Mouse (Mus musculus) spleen, postnatal 14 days (tissue): ENCODE results near the gene Fbxo3.
"Not testable (repeated sequence)": the region's sequence is repeated elsewhere in the genome, so short reads cannot be mapped to it uniquely, and the experiment has no call there.

ENCODE experiments used
- DNase-seq, 2 experiments: peaks; one replicate each; pipeline ENCODE4 v3.0.0; 2021 to 2022; ENCODE audit warnings: low spot score in 2 of 2

The Fbxo3 gene

GRCm38 (mm10) chr2:104027458-104028138 is at the start of gene Fbxo3:
Gene Fbxo3 (plus strand): TSS chr2:104027721.
- DNase-seq: peak; percentile 80 to 84

GRCm38 (mm10) chr2:103982250-103982649 is 45.3 kb upstream of the Fbxo3 start:
- peak; percentile 58 to 81 for DNase-seq

GRCm38 (mm10) chr2:103983146-103983545 is 44.4 kb upstream of the Fbxo3 start:
- no peak for DNase-seq

- not testable (repeated sequence) for DNase-seq
Measured at GRCm38 (mm10) chr2:103987595-103987994, 39.9 kb upstream of the Fbxo3 start.

- no peak for DNase-seq
Measured at GRCm38 (mm10) chr2:103989724-103990123, 37.8 kb upstream of the Fbxo3 start.

DNA sequence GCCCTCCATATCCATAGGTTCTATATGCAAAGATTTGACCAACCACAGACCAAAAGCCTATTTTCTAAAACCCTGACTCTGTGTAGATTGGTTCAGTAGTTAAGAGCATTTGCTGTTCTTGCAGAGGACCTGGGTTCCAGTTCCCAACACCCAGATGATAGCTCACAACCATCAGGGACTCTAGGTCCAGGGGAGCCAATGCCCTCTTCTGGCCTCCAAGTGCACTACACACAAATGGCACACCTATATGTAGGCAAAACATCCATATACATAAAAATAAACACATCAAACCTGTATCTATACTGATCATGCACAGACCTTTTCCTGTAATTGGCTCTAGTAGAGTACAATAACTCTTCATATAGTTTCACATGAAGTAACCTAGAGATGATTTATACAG is 36.2 kb upstream of the Fbxo3 start:
- DNase-seq: no peak

DNA sequence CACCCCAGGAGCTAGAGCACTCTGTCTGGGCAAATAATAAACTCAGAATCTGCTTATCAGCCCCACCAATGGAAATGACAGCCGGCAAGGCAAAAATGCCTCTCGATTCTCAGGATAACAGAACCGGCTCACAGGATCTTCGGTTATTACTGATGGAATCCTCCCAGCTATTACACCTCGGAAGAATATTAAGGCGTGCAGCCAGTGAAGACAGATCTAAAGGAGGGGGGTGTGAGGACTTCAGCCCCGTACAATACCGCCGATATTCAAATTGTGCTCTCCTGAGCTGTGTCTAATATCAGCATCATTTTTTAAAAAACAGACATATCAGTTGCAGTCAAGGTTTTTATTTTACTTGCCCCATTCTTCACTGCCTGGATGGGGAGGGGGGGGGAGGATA is 35.4 kb upstream of the Fbxo3 start:
- DNase-seq: no peak

GRCm38 (mm10) chr2:103992618-103993332 is 34.7 kb upstream of the Fbxo3 start:
- no peak for DNase-seq

- DNase-seq: peak in 1 of 2 experiments; percentile 20
Measured at GRCm38 (mm10) chr2:104001076-104001475, 26.4 kb upstream of the Fbxo3 start.

GRCm38 (mm10) chr2:104001861-104002260 is 25.7 kb upstream of the Fbxo3 start:
- no peak for DNase-seq

GRCm38 (mm10) chr2:104002711-104003413 is 24.7 kb upstream of the Fbxo3 start:
- DNase-seq: peak; percentile 34 to 59

DNA sequence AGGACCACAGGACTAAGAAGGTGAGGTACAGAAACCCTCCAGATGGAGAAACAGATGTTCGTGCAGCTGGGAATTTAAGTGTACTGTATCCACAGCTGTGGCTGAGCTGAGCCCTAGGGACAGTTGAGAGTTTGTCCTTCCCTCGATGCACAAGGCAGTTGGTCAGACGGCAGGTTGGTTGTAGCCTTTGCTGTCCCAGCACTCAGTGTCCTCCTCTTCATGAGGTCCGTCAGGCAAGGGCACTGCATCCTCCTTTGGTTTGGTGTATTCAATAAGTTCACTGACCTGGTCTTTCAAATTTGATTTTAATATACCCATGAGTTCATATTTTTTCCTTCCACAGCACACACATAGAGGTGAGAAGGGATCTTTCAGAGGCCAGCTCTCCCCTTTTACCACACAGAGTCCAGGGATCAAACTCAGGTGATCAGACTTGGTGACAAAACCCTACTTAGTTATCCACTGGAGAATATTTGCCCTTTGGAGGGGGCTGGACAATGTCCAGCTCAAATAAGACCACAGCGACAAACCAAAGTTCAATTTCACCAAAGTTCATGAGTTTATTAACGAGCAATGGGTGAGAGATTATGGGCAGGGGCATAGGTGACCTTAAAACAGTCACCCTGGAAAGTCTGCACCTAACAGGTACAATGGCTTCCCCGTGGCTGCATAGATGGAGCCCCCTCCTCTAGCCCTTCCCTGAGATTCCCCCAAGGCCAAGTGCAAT is 19.6 kb upstream of the Fbxo3 start:
- DNase-seq: no peak

DNA sequence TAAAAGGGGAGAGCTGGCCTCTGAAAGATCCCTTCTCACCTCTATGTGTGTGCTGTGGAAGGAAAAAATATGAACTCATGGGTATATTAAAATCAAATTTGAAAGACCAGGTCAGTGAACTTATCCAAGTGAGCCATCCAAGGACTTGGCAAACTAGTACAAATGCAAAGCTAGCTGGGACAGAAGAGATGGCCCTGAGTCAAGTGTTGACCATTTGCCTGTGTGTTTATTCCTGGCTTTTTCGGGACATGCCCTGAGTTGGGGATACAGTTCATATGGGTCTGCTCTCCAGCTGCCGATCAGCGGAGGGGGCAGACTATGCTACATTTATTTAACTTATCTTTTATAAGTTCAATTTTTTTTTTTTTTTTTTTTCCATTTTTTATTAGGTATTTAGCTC is 18.7 kb upstream of the Fbxo3 start:
- not testable (repeated sequence) for DNase-seq

DNA sequence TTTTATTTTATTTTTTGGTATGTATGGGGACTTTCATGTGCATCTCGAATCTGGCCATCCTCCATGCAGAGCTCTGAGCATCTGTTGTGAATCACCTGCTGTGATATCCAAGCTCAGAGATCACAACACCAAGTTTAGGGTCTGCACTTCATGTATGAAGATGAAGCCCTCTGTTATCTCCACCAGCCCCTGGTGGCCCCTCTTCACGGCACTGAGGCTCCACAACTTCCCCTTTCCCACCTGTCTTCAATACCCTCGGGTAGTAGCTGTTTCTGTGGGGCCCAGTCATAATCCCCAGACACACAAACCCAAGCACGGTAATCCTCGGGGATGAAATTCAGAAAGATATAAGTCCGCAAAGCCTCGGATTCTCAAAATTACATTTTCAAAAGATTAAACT is 4.4 kb upstream of the Fbxo3 start:
- DNase-seq: no peak

- no peak for DNase-seq
Measured at GRCm38 (mm10) chr2:104024656-104025055, 2.9 kb upstream of the Fbxo3 start.

DNA sequence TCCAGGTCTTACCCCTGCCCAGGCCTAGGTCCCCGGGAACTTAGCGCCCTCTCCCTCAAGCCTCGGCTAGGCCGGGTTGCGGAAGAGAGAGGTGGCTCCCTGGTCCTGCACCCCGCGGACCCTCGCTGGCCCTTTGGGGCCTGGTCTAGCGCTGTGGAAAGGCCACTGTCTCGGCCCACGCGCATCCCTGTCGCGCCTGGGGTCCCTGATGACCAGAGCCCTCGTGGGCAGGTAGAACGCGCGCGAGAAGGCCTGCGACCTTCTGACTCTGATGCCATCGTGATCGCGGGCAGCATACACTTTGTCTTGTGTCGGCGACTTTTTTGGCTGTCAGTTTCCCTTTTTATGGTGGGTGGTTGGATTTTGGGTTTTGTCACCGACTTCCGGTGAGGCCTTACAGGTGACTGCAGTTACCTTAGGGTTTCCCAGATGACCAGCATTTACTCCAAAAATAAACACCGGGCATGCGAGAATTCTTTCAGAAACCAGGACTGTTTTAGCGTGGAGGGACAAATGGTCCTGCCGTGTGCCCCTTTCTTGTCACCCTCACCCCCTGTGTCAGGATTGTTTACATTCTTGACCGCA is 710 bp downstream of the Fbxo3 start, which contains the start of gene 4931422A03Rik:
4931422A03Rik (minus strand) TSS at position 223 of the 585 bp plus-strand sequence.
- peak in 1 of 2 experiments; percentile 12 for DNase-seq

DNA sequence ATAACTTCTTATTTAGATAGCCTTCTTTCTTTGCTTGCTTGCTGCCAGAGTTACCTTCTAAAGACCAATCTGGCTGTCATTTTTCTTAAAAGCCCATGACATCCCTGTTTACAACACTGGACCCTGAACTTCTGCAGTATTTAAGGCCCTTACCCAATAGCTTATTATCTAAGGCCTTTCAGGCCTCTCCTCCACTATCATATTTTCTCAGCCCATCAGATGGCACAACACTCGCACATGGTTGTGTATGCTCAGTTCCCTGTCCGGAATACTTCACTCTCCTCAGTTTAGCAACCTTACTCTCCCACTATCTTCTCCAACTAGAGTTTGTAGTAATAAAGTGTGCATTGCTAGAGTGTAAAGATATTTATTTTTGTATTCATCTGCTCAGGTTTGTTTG is 1.6 kb downstream of the Fbxo3 start:
- DNase-seq: no peak

DNA sequence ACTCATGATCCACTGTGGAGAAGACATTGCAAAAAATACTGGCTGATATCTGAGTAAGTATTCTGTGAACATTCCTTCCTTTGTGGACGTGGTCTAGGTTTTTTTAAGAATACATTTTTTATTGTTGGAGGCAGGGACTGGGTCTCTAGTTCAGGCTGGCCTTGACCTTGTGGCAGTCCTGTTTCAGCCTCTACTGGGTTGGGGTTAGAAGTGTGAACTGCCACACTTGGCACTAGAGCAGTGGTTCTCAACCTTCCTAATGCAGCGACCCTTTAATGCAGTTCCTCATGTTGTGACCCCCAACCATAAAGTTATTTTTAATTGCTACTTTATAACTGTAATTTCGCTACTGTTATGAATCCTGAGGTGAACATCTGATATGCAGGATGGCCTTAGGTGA is 2.9 kb downstream of the Fbxo3 start:
- no peak for DNase-seq

DNA sequence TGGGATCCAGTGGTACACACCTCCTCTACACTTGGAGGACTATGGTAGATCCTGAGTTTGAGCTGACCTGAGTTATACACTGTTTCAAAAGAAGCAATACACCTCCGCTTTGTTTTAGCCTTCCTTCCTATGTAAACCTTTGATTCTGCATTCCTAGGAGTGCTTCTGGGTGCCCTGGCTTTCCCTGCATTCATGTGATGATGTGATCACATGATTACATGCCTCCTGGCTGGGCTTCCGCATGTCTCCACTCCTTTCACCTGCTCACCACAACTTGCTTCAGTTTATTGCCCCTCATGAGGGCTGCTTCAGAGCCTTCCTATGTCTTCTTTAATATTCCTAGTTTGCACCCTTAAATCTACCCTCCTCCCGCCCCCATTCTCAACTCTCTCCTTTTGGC is 4.5 kb downstream of the Fbxo3 start:
- DNase-seq: no peak

GRCm38 (mm10) chr2:104034832-104035472 is 7.4 kb downstream of the Fbxo3 start:
- DNase-seq: peak; percentile 52 to 55

DNA sequence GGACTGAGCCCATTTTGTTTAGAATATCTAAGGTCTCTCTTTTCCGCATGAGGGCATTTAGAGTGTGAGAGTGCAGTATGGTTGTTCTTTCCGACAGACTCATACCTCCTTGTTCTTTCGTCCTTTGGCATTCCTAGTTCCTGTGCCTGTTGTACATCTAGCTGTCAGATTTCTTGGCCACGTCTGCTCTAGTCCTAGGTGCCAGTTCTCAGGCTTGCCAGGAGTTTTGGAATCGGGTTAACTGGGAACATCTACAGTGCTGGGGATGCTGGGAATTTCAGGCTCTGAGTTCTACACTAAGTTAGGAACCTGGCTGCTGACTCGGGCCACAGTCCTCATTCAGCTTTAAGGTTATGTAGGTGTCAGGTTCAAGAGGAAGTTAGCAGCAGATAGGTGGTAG is 8.1 kb downstream of the Fbxo3 start:
- no peak for DNase-seq
